8 mouse cellular contexts compared by ENCODE assay signal in the genomic region with DNA sequence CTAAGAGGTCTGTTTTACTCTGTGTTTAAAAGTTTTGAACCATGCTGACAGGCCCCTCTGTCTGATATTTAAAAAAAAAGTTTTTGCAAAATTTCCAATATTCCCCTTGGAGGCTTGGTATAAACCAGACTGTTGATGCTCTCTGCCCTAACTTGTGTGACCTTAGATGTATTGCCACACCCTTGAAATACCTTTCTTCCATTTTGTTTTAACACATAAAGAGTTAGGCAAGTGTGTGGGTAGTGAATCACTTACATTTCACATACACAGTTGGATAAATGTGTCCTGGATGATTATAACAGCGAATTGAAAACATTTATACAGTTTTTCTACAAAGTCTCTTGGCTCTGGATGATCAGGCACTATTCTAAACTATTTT. TPM values are rescaled to one million over a fixed set of nuclear protein-coding genes. Genes with fewer than 3 reads are reported as not detected.
DNase-seq lines count a peak whose midpoint lies in the region; ATAC-seq and TF ChIP-seq lines count a peak whose summit lies in the region.

No protein-coding gene starts in this region.

- no peak for TF ChIP-seq CTCF in G1E (IDR thresholded peaks at IDR 0.05; ENCODE audit: low read depth, low read length)

- H3K4me3 ChIP-seq in heart, embryonic 14.5 days (ENCODE audit: control insufficient read depth in 1 of 2, insufficient read depth in 1 of 2, low read depth in 1 of 2, low read length in 2 of 2) = peak overlapping the region; percentile 69 to 81; a peak in 3 of 4 replicates
- peak overlapping the region; percentile 94 for H3K4me3 ChIP-seq in G1E (ENCODE audit: low read depth, low read length)
- H3K4me3 ChIP-seq in hindbrain, embryonic 12.5 days = peak overlapping the region; percentile 92
- peak overlapping the region; percentile 87 for H3K4me3 ChIP-seq in midbrain, embryonic 12.5 days

- intact Hi-C loops in heart, postnatal 25 days (cut with DNase I) = no loop called here

- H3K36me3 ChIP-seq in heart, embryonic 14.5 days (ENCODE audit: control insufficient read depth, insufficient read depth, low read length) = no peaks in the 10 kb centered on the region
- H3K36me3 ChIP-seq in G1E (replicated peaks) = peaks cover 33% of the 10 kb centered on the region
- H3K36me3 ChIP-seq in hindbrain, embryonic 12.5 days = 0 out of 2 replicates have a peak, but pooled peaks cover 4% of the 10 kb centered on the region
- 0 out of 2 replicates have a peak, but pooled peaks cover 3% of the 10 kb centered on the region for H3K36me3 ChIP-seq in midbrain, embryonic 12.5 days

- peak overlapping the region in 1 of 2 experiments; percentile 97; a peak in 1 of 4 replicates for H3K27ac ChIP-seq in heart, embryonic 14.5 days (replicated peaks in 1 of 2; ENCODE audit: control insufficient read depth in 1 of 2, insufficient read depth in 1 of 2, low read depth in 2 of 2, low read length in 2 of 2)
- H3K27ac ChIP-seq in hindbrain, embryonic 12.5 days = no peak overlapping the region
- H3K27ac ChIP-seq in midbrain, embryonic 12.5 days (replicated peaks) = no peak overlapping the region

- 53% methylated on average over 1 of the region's 1 CpGs for WGBS in heart, embryonic 14.5 days
- WGBS in hindbrain, embryonic 12.5 days = 74% methylated on average over 1 of the region's 1 CpGs
- WGBS in midbrain, embryonic 12.5 days = 89% methylated on average over 1 of the region's 1 CpGs

- H3K4me1 ChIP-seq in heart, embryonic 14.5 days (ENCODE audit: control insufficient read depth in 2 of 2, insufficient read depth in 2 of 2, low read length in 2 of 2) = peaks cover 2 to 14% of the 10 kb centered on the region in 2 experiments; a peak in 3 of 4 replicates
- H3K4me1 ChIP-seq in G1E (ENCODE audit: insufficient read depth, low read depth, low read length) = peaks cover 68% of the 10 kb centered on the region
- peaks cover 7% of the 10 kb centered on the region for H3K4me1 ChIP-seq in hindbrain, embryonic 12.5 days
- peaks cover 9% of the 10 kb centered on the region for H3K4me1 ChIP-seq in midbrain, embryonic 12.5 days

- peak overlapping the region; percentile 80 for H3K4me2 ChIP-seq in heart, embryonic 14.5 days (ENCODE audit: low read length)
- peak overlapping the region; percentile 74 for H3K4me2 ChIP-seq in hindbrain, embryonic 12.5 days (replicated peaks)
- peak overlapping the region; percentile 77 for H3K4me2 ChIP-seq in midbrain, embryonic 12.5 days (replicated peaks)

- ATAC-seq in heart, embryonic 14.5 days (ENCODE audit: insufficient number of reproducible peaks, insufficient read depth, low FRiP score, low read depth) = no peak
- no peak for ATAC-seq in G1E (ENCODE audit: extremely low read depth, insufficient number of reproducible peaks, low FRiP score, poor library complexity, severe bottlenecking)
- no peak for ATAC-seq in hindbrain, embryonic 12.5 days (ENCODE audit: low FRiP score)
- no peak for ATAC-seq in midbrain, embryonic 12.5 days (ENCODE audit: low FRiP score, low read depth)

- H3K27me3 ChIP-seq in heart, embryonic 14.5 days (ENCODE audit: control insufficient read depth, insufficient read depth, low read length) = no peaks in the 10 kb centered on the region
- H3K27me3 ChIP-seq in G1E (ENCODE audit: insufficient read depth, low read length) = no peaks in the 10 kb centered on the region
- no peaks in the 10 kb centered on the region for H3K27me3 ChIP-seq in hindbrain, embryonic 12.5 days
- H3K27me3 ChIP-seq in midbrain, embryonic 12.5 days = no peaks in the 10 kb centered on the region

- H3K9ac ChIP-seq in heart, embryonic 14.5 days (ENCODE audit: low read length) = peak overlapping the region; percentile 98
- peak overlapping the region; percentile 94; the same call in 1 of the 2 replicates for H3K9ac ChIP-seq in hindbrain, embryonic 12.5 days
- peak overlapping the region; percentile 89; the same call in 1 of the 2 replicates for H3K9ac ChIP-seq in midbrain, embryonic 12.5 days (replicated peaks)

- no peak for DNase-seq in heart, postnatal 25 days (ENCODE audit: low spot score)
- DNase-seq in G1E (ENCODE audit: low spot score) = no peak
- DNase-seq in layer of hippocampus, postnatal 25 days (ENCODE audit: extremely low spot score in 1 of 2, low spot score in 1 of 2) = no peak
- DNase-seq in adrenal gland, adult 18-20 months (ENCODE audit: low spot score in 2 of 2) = no peak
- DNase-seq in Muller cell, postnatal 12 days (ENCODE audit: inconsistent ontology term) = no peak

- H3K9me3 ChIP-seq in heart, embryonic 14.5 days (ENCODE audit: control insufficient read depth, low read length) = peaks cover 4% of the 10 kb centered on the region; the same call in 1 of the 2 replicates
- H3K9me3 ChIP-seq in G1E (replicated peaks) = 0 out of 2 replicates have a peak, but pooled peaks cover 3% of the 10 kb centered on the region
- H3K9me3 ChIP-seq in hindbrain, embryonic 12.5 days (replicated peaks) = no peaks in the 10 kb centered on the region
- 0 out of 2 replicates have a peak, but pooled peaks cover 2% of the 10 kb centered on the region for H3K9me3 ChIP-seq in midbrain, embryonic 12.5 days

RNA-seq across cellular contexts. Expression of gene Bcl2l13, which starts 1.1 kb away (rescaled TPM):
- polyA plus RNA-seq in heart, embryonic 14.5 days (2014; fragmentation: Nextera tagmentation; extraction: Ambion mirVana) = 24.6 and 30.3 TPM in 2 replicates
- 10 to 100 TPM; 77.0 to 87.7 TPM for total RNA-seq in heart, postnatal 25 days (2021)
- 85.0 and 85.7 TPM in 2 replicates for total RNA-seq in G1E (2014; fragmentation: Nextera tagmentation)
- total RNA-seq in G1E (2017) = 31.0 and 37.0 TPM in 2 replicates
- 450 and 524 TPM in 2 replicates for polyA plus RNA-seq in G1E (2012)
- 38.2 and 40.0 TPM in 2 replicates for polyA plus RNA-seq in hindbrain, embryonic 12.5 days (2016; fragmentation: Nextera tagmentation; extraction: Ambion mirVana)
- 45.7 and 47.3 TPM in 2 replicates for polyA plus RNA-seq in midbrain, embryonic 12.5 days (2016; fragmentation: Nextera tagmentation; extraction: Ambion mirVana)
- total RNA-seq in layer of hippocampus, postnatal 25 days (2021) = 10 to 100 TPM; 39.9 to 51.0 TPM
- total RNA-seq in adrenal gland, adult 18-20 months (2021) = 10 to 100 TPM; 63.9 to 78.9 TPM

RNA-seq across cellular contexts. Expression of gene Atp6v1e1, which starts 14.5 kb away (rescaled TPM):
- 133 and 142 TPM in 2 replicates for polyA plus RNA-seq in heart, embryonic 14.5 days (2014; fragmentation: Nextera tagmentation; extraction: Ambion mirVana)
- 100 to 1,000 TPM; 136 to 153 TPM for total RNA-seq in heart, postnatal 25 days (2021)
- 113 and 124 TPM in 2 replicates for total RNA-seq in G1E (2014; fragmentation: Nextera tagmentation)
- 233 and 247 TPM in 2 replicates for total RNA-seq in G1E (2017)
- polyA plus RNA-seq in G1E (2012) = 50.0 and 51.0 TPM in 2 replicates
- polyA plus RNA-seq in hindbrain, embryonic 12.5 days (2016; fragmentation: Nextera tagmentation; extraction: Ambion mirVana) = 178 and 180 TPM in 2 replicates
- 164 and 166 TPM in 2 replicates for polyA plus RNA-seq in midbrain, embryonic 12.5 days (2016; fragmentation: Nextera tagmentation; extraction: Ambion mirVana)
- 100 to 1,000 TPM; 475 to 529 TPM for total RNA-seq in layer of hippocampus, postnatal 25 days (2021)
- total RNA-seq in adrenal gland, adult 18-20 months (2021) = 100 to 1,000 TPM; 269 to 456 TPM
